Mouse (Mus musculus) urinary bladder, postnatal 25 days (tissue): ENCODE measurements around the gene Pde8b.

ENCODE experiments used
- DNase-seq: peaks from one replicate; pipeline ENCODE4 v3.0.0; 2022; ENCODE audit warnings: low spot score

Pde8b gene

DNA sequence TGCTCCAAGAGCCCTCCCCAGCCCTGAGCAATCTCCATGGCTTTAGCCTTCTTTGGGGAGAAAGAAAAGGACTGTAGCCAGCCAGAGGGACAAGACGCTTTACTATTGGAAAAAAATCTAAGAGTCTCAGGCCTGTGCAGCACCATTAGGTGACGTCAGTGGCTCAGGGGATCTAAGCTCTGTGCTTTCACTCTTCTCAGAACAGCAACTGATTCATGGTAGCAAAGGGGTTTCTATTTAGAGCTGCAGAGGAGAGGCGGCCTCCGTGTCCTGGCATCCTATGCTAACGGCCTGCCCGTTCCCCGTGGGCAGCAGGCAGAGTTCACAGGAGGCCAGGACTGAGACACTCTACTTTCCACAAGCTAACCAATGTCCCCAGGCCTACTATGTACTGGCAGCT, 169.1 kb downstream of the Pde8b start:
- DNase-seq: no peak

DNA sequence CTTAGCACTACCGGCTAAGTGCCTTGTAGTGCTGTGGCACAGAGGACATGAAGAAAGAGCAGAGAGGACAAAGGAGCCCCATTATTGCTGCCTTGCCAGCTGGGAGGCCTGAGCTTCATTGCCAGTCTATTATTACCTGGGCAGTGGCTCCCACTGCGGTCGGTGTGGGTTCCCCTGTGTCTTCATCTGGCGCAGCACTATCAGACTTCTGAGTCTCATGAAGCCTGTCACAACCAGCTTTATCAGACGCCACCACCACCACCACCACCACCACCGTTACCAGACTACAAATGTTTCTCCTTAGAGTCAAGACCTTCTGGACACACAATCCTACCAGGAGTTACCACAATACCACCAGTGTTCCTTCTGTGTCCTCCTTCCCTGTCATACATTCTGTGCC, 171.6 kb downstream of the Pde8b start:
- no peak for DNase-seq

DNA sequence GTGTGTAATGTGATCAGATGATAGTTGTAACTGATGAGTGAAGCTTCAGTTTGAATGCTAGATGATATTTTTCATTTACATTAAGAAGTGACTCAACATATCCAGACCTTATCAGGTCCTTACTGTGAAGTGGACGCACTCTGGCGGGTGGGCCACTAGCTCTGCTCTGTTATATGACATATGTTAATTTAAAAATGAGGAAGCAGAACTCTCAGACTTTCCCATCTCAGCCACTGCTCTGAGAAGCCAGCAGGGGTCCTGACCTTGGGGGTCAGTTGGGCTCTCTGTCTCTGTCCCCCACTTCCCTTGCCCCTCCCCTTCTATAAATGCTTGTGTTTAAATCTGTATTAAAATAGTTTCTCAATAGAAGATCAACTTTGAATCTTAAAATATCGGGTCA, 172.4 kb downstream of the Pde8b start:
- no peak for DNase-seq

DNA sequence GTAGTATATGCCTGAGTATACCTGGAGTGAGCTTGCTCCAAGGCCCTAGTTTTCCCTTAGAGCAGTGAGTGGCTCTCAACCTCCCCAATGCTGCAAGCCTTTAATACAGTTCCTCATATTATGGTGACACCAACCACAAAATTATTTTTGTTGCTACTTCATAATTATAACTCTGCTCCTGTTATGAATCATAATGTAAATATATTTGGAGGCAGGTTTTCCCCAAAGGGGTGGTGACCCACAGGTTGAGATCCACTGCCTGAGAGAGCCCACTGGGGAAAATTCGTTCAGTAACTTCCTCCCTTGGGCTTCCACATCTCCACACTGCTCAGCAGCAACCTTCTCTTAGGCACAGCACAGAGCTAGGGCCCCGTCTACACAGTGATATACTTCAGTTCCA, 174.0 kb downstream of the Pde8b start:
- no peak for DNase-seq

DNA sequence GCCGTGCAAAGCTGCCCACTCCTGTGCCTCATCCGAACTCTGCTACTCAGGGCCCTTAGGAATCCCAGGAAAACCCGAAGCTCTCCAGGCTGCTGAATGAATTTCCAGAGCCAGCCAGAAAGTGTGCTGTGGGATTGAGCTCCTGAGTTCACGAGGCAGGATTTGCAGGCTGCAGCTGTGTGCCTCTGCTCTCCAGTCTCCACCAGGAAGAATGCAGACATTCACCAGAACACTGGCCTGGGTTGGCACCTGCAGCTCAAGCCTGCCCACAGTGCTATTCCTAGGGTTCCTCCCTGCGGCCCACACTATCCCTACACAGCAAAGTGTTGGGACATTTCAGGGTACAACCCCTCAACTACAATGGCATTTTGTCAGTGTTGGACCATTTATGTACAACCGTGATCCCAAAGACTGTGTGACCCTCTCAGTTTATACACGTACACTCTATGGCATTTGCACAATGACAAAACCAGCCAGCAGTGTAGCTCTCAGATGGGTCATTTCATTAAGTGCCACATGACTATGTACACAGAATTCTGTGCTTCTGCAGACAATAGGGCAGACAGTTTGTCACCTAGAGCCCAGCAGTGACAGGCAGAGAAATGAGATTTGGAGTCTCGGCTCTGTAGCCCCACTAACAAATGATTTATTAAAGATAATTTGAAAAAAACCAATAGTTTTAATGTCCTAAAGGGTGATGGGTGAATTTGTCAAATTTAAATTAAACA, 176.5 kb downstream of the Pde8b start:
- DNase-seq: no peak

DNA sequence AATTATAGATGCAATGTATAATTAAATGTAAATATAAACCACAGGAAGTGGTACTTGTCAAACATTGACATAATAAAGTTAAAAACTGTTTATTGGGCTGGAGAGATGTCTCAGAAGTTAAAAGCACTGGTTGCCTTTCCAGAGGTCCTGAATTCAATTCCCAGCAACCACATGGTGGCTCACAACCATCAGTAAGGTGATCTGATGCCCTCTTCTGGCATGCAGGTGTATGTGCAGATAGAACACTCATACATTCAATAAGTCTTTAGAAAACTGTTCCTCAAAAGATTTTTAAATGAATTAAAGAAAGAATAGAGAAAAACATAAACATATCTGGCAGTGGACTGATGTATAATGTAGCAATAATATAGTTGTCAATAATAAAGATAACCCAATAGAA, 179.9 kb downstream of the Pde8b start:
- no peak for DNase-seq

DNA sequence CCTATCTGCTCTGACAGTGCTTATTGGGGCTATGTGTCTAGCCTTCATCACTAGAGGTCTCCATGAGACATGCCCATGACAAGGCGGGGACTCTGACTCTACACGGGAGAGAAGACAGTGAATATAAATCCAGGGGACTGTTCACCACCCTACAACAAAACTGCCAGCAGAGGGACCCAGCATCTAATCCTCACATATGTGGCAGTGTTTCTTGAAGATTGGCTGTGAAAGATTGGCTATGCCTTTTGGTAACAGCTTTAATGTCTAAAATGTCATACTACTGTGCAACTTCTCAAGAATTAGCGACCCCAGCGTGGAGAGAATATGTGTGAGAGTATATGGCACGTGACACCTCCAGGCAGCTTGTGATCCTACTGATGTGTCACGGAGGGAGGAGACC, 182.3 kb downstream of the Pde8b start:
- no peak for DNase-seq

DNA sequence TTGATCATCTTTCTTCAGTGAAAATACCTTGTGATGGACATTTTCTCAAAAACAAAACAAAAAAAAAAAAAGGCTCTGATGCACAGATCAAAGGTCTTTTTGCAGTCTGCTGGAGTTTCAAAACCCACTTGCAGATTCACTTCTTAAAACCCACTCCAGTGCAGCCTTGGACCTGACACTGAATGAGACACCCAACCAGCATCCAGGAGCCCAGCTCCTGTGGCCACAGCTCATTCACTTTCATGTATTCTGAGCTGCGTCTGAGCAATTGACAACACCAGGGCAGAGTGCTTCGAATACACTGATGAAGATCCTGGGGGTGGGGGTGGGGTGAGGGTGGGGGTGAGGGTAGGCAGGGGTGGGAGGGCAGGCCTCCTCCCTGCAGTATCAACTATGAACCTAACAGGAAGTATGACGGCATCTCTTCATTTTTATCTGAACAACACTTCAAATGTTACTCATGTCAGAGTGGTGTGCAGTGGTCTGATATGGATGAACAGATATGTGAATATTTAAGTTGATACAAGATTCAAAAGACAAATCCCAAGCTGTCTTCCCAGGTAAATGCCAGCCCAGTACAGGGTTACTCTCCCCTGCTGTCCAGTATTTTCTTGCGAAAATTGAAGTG, 186.6 kb downstream of the Pde8b start:
- no peak for DNase-seq

DNA sequence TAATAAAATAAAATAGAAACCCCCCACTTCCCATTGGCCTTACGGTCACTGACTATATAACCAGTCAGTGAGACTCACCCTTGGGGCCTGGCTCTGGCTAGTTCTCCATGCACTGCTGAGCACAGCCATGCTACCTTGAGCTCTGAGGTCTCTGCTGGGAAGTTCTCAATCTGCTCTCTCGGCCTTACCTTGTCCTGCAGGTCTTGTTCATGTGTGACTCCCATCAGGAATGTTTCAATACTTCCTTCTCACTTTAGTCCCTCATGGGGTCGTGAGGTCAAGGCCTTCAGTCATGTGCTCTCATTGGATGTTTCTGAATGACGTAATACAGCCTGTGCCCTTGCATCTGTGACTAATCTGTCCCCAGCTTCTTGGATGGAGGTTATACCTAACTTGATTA, 191.3 kb downstream of the Pde8b start:
- no peak for DNase-seq

DNA sequence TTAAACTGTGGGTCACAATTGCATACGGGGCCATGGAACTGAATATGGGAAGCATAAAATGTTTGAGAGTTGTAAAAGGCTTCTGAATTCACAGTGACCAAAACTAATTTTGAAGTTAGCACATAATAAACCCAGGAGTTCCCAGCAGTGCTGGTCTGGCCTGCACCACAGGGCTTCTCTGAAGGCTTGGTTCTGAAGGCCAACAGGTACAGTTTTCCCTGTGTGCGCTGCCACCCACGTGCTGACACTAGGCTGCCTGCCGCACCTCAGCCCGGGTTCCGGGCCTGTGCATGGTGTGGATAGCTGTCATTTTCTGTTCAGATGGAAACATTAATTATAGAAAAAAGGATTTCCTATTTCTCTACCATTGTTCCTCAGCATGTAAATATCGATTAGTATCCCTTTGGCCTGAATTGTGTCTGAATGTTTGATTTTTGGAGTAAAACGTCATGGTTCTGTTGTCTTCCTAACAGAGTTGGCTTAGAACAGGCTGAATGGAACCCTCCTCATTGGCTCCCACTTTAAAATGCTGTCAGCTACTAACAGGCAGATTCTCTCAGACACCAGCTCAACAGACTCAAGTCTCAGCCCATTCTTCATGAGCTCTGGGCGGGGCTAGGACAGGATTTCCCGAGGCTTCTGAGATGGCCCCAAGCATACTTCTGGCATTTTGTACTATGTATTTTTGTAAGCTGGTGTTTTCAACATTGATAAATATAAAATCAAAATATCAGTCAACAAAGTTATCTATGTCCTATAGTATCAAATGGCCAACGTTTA, 193.4 kb downstream of the Pde8b start:
- no peak for DNase-seq

DNA sequence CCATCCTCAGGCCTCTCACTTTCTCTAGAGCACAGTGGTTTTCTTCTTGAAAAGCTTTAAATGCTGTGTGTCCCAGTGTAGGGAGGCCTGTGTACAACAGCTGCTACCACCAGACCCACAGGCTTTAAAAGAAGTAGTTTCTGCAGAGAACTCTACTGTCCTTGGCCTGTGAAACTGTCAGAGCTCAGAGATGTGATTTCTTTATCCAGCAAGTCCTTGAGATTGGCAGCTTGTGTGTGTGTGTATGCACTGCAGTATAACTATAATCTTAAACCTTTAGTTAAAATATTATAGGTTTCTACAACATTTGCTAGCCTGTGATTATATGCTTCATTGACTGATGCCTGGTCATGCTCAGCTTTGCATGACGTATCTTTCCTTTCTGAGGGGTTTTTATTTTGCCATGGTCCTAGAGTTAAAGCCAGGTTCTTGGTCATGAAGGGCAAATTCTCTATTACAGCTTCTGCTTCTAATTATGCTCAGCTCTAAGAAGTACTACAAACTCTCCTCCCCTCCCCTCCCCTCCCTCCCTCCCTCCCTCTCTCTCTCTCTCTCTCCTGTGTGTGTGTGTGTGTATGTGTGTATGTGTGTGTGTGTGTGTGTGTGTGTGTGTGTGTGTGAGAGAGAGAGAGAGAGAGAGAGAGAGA, 194.3 kb downstream of the Pde8b start:
- DNase-seq: no peak

DNA sequence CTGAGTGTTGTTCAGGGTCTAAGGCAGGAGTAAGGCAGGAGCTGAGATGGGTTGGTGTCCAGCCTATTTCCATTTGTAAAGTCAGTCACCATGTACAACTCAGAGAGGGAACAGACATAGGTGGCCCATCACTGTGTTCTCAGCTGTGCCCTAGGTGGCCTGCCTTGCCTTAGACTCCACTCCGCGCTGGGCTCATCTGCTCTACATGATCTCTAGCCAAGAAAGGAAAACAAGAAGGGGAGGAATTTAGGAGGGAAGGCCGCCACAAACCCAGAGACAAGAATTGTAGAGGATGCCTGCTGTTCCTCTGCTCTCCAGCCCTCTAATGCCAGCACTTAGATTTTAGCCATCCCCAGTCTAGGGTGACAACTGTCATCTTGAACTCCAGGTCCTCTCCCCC, 197.7 kb downstream of the Pde8b start:
- no peak for DNase-seq

DNA sequence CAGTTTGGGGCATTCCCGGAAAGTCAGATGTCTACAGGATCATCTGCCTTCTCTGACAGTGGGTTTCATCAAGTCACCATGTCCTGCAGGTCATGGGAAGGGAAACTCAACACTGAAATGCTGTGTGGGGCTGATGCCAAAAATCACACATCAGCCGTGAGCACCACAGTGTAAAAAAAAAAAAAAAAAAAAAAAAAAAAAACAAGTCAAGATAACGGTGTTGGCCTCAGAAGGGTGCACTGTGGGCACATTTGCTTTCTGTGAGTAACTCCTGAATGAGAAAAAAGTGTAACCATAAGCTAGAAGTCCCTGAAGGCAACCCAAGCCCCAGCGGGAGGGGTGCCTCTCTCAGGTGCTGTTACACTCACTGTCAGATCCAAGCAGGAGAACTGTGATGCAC, 199.7 kb downstream of the Pde8b start:
- no peak for DNase-seq

DNA sequence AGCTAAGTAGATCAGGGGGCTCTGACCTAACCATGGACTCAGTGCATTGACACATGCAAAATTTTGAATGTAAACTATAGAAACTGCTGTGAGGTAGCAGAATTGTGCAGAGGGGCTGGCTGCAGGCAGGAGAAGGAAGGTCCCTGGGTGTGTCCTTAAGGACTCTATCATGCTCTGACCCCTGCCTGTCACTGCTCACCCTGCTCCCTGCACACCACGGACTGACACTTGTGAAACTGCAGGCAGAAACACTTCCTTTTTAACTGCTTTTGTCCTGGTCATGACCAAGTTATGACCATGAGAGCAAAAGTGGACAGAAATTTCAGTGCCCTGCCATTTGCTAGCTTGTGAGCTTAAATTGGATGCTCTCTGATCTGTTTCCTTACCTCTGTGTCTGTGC, 206.0 kb downstream of the Pde8b start:
- DNase-seq: no peak

DNA sequence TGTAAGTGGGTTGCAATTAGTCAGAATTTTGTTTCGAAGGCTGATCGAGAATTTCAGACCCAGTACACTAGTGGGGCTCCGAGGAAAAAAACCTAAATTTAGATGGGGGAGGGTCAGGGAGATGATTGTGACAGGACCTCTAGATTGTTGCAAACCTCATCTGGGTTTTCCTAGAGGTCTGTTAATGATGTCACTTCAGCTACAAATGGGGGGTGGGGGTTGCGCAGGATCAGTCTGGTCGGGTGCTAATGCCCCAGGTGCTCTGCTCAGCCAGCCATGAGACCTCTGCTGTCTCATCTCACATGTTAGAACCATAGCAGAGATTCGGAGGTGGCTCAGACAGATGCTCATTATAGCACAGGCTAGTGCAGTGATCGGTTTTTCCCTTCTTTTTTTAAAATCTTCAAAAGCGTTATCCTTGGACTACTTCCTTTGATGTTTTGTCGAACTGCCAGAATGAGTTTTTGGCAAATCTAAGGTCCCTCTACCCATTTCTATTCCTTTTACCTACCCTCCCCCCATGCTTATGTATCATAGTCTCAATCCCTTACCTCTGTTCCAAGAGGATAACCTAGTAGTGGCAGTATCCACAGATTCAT, 209.9 kb downstream of the Pde8b start:
- DNase-seq: no peak

DNA sequence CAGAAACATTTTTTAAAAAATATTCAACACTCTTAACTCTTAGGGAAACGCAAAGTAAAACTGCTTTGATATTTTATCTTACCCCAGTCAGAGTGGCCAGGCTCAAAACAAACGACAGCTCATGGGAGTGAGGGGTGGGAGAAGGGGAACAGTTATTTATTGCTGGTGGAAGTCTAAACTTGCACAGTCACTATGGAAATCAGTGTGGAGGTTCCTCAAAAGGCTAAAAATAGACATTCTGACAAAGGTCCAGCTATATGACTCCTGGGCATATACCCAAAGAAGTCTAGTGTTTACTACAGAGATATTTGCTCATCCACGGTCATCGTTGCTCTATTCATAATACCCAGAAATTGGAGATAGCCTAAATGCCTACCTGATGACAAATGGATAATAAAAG, 211.9 kb downstream of the Pde8b start:
- DNase-seq: no peak

DNA sequence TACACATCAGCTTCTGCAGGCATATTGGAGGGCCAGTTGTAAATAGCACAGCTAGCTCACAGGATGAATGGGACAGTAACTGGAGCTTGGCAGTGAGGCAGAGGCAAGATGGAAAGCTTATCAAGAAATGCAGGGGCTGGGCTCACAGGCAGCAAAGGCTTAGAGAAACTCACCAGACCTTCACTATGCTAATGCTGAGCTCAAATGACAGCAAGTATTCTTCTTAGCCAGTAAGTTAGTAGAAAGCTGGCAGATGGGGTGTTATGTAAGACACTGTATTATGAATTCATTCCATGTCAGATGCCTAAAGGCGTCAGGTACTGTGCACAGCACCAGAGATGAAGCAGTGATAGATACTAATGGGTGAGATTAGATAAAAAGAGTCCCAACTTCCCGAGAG, 215.4 kb downstream of the Pde8b start:
- no peak for DNase-seq

DNA sequence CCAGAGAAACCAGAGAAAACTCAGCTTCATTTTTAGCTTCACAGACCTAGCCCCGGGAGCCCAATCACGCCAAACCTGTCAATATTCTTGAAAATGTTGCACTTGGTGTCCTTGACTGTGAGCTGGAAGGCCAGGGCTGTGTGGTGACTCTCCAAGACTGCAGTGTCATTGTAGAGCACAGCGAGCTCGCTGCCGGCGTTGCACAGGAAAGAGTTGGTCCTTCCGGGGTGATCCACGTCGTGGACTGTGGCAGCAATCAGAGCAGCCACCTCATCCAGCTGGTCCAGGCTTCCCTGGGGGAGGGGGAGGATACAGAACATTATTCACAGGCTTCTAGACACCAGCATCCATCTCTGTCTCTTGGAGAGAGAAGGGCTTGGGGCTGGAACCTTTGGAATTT, 216.0 kb downstream of the Pde8b start:
- no peak for DNase-seq

DNA sequence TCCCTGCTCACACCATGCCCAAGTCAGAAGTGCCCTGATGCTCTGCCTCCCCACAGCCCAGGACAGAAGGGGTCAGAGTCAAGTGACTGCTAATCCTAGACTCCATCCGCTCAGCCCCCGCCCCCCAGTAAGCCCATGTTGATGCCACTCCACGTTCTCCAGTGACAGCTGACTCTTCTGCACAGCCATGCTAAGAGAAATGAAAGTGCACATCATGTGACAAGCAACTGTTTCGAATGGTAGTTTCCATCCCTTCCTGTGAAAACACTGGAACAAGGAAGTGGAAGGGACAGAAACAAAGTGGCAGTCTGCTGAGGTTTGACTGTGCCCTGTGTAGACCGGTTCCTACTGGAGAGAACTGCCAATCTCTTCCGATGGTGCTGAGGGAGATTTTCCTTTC, 217.2 kb downstream of the Pde8b start:
- DNase-seq: no peak

DNA sequence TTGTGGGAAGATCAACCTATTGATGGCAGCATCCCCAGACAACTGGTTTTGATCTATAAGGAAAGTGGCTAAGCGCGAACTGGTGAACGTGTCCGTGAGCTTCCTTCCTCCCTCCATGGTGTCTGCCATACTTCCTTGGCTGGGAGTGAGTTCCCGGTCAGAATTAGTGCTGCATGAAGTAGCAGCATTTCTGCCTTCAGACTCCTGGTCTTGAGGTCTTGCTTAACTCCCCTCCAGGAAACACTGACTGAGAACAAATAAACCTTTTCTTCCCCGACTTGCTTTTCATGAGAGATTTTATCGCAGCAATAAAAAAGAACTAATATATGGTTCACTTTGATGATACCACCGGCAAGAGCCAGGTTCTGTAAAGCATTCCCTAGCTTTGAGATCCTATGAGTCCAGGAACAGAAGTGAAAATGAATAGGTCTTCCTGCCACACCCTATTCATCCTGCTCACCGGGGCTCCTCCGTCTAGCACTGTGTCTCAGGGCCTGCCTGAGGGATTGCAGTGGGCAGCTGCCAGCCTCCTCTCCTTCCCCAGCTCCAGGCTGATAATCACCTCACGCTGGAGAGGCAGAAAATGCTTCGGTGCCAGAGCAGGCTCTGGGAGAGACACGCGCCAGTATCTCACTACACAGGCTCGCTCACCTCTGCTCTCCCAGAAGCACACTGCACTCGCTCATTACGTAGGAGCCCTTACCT, 217.9 kb downstream of the Pde8b start:
- no peak for DNase-seq

DNA sequence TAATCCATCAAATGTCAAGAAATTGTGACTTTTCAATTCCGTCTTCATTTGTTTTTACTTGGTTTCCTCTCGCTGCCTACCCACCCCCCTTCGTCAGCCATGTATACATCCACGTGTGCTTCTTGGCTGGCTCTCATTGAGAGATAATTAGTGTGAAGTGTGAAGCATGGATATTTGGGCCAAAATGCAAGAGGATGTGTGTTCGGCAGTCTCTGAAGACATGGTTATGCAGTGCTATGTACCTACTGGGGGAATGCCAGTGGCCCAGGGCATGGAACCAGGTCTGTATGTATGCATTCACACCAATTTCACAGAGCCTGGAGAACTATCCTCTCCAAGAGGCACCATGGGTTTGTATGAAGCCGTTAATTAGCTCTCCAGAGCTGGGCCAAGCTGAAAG, 219.3 kb downstream of the Pde8b start:
- no peak for DNase-seq

DNA sequence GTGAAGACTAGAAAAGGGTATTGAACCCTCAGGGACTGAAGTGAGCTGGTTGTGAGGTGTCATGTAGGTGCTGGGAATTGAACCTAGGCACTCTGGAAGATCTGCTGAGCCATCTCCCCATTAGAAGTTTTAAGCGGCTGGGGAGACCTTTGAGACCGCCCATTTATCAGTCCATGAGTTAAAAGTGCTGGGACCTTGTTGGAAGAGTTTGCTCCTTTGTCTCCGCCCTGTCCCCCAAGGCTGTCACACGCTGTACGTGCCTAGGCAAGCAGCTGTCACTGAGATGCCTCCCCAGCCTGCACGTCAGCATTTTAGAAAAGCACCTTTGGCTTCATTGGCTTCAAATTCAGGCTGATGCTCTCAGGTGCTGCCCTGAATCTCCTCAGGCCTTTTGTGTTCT, 229.9 kb downstream of the Pde8b start:
- DNase-seq: no peak
